Mouse (Mus musculus) embryonic fibroblast, embryonic 13.5 days (primary cell): ENCODE measurements around the gene Car6. TPM values are rescaled to one million over a fixed set of nuclear protein-coding genes. Genes with fewer than 3 reads are reported as not detected.

ENCODE experiments used
- H3K27ac ChIP-seq: 2 replicates; pipeline ENCODE4 v1.5.1; 2012; ENCODE audit warnings: low read length, control low read depth, inconsistent platforms; ENCODE audit not compliant: insufficient read depth
- H3K4me1 ChIP-seq: 2 replicates; pipeline ENCODE4 v1.6.1; 2011; ENCODE audit warnings: low read length; ENCODE audit not compliant: control insufficient read depth, insufficient read depth
- H3K4me3 ChIP-seq: 2 replicates; pipeline ENCODE4 v1.5.1; 2011; ENCODE audit warnings: mild to moderate bottlenecking, control low read depth, low read length; ENCODE audit not compliant: insufficient read depth
- CTCF ChIP-seq: IDR thresholded peaks from 2 replicates; pipeline ENCODE4 v1.5.1; 2011; ENCODE audit warnings: mild to moderate bottlenecking, control low read depth, low read length, moderate library complexity, borderline replicate concordance; ENCODE audit not compliant: insufficient read depth
- POLR2A ChIP-seq: IDR thresholded peaks from 2 replicates; pipeline ENCODE4 v1.6.1; 2011; ENCODE audit warnings: low read depth, mild to moderate bottlenecking, control low read depth, low read length, moderate library complexity
- polyA plus RNA-seq: library from polyadenylated mRNA; stranded (reverse); fragments of >200 nt; gene quantifications from 2 replicates; pipeline ENCODE4 v1.2.4, GENCODE M21; 2011; ENCODE audit warnings: low read depth; ENCODE audit not compliant: missing spikeins, insufficient read length

Gene Car6
- 2.7 and 7.0 TPM in 2 replicates for polyA plus RNA-seq

GRCm38 (mm10) chr4:150201232-150201631 lies at the start of gene Car6:
Gene Car6, minus strand, starts transcription at chr4:150201332.
- no peaks in the 10 kb centered on the region for H3K4me1 ChIP-seq
- TF ChIP-seq CTCF: no peak
- TF ChIP-seq POLR2A: no peak
- no peak within 1 kb of the TSS for H3K27ac ChIP-seq
- H3K4me3 ChIP-seq: no peak within 1 kb of the TSS

- no peak overlapping the region for H3K27ac ChIP-seq
- H3K4me1 ChIP-seq: no peaks in the 10 kb centered on the region
- H3K4me3 ChIP-seq: no peak overlapping the region
- TF ChIP-seq CTCF: no peak
- peak; percentile 25; the same call in 1 of the 2 replicates for TF ChIP-seq POLR2A
Measured at GRCm38 (mm10) chr4:150249731-150250270, 48.7 kb upstream of the Car6 start.

- H3K4me1 ChIP-seq: no peaks in the 10 kb centered on the region; the same call in 1 of the 2 replicates
- no peak overlapping the region for H3K4me3 ChIP-seq
- H3K27ac ChIP-seq: no peak overlapping the region
- TF ChIP-seq CTCF (no peak), POLR2A (no peak)
Measured at GRCm38 (mm10) chr4:150248917-150249316, 47.8 kb upstream of the Car6 start.

- no peak for TF ChIP-seq POLR2A
- TF ChIP-seq CTCF: peak; percentile 98
- H3K27ac ChIP-seq: no peak overlapping the region
- H3K4me1 ChIP-seq: peaks cover 2% of the 10 kb centered on the region; the same call in 1 of the 2 replicates
- no peak overlapping the region for H3K4me3 ChIP-seq
Measured at GRCm38 (mm10) chr4:150248009-150248408, 46.9 kb upstream of the Car6 start.

- TF ChIP-seq POLR2A (no peak), CTCF (no peak)
- H3K4me3 ChIP-seq: no peak overlapping the region
- H3K4me1 ChIP-seq: peaks cover 16% of the 10 kb centered on the region
- H3K27ac ChIP-seq: no peak overlapping the region
Measured at GRCm38 (mm10) chr4:150245876-150246275, 44.7 kb upstream of the Car6 start.

GRCm38 (mm10) chr4:150242745-150243144 lies 41.6 kb upstream of the Car6 start:
- Histone ChIP-seq H3K4me1 (peaks cover 16% of the 10 kb centered on the region), H3K4me3 (no peak overlapping the region), H3K27ac (no peak overlapping the region)
- TF ChIP-seq POLR2A (no peak), CTCF (no peak)

- Histone ChIP-seq H3K4me1 (peaks cover 16% of the 10 kb centered on the region), H3K4me3 (peak overlapping the region; percentile 3; the same call in 1 of the 2 replicates), H3K27ac (no peak overlapping the region)
- no peak for TF ChIP-seq CTCF
- TF ChIP-seq POLR2A: no peak
Measured at GRCm38 (mm10) chr4:150241708-150242107, 40.6 kb upstream of the Car6 start.

GRCm38 (mm10) chr4:150240381-150240886 lies 39.3 kb upstream of the Car6 start:
- H3K27ac ChIP-seq: 0 out of 2 replicates have a peak overlapping the region, but pooled peaks have one; percentile 43
- TF ChIP-seq CTCF (no peak), POLR2A (no peak)
- peak overlapping the region; percentile 11; the same call in 1 of the 2 replicates for H3K4me3 ChIP-seq
- peaks cover 16% of the 10 kb centered on the region for H3K4me1 ChIP-seq

- H3K27ac ChIP-seq: peak overlapping the region; percentile 89
- peaks cover 16% of the 10 kb centered on the region for H3K4me1 ChIP-seq
- H3K4me3 ChIP-seq: peak overlapping the region; percentile 85
- peak; percentile 47; the same call in 1 of the 2 replicates for TF ChIP-seq POLR2A
- peak; percentile 31; the same call in 1 of the 2 replicates for TF ChIP-seq CTCF
Measured at GRCm38 (mm10) chr4:150239951-150240368, 38.8 kb upstream of the Car6 start.

GRCm38 (mm10) chr4:150239503-150239902 lies 38.4 kb upstream of the Car6 start:
- H3K27ac ChIP-seq: peak overlapping the region; percentile 89
- H3K4me1 ChIP-seq: peaks cover 16% of the 10 kb centered on the region
- TF ChIP-seq CTCF (no peak), POLR2A (peak; percentile 48; the same call in 1 of the 2 replicates)
- H3K4me3 ChIP-seq: peak overlapping the region; percentile 85
